Comparison of ENCODE assay signal across 13 mouse cellular contexts in the genomic region with DNA sequence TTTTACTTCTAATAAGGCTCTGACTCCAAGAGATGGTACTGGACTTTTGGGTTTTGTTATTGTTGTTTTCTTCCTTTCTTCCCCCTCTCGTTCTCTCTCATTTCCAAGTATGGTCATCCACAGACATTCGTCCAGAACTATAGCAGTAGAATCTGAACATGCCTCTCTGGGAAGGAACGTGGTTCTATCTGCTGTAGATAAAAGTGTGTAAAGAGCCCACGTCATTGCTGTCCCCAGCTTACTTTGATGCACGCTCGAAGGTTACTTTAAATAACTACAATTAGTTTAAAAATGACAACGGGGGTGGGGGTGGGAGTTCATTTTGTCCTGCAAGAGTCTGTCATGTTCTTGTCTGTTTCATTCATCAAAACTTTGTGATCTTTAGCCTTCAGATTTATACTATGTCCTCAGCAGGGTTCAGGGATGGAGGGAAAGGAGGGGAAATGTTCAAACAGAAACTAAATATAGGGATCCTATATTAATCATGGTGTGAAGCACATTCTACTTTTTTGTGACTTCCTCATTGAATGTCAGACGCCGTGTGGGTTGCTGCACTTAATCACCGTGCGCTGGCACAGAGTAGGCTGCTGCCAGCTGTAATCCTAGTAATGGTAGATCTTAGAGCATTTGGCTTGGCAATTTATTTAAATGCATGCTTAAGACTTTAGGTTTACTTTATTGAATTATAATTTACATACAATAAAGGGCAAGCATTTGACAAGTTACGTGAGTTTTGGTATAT.
DNase-seq lines count a peak whose midpoint lies in the region; ATAC-seq lines count a peak whose summit lies in the region.
"Had no signal": no experiment of that assay in that cellular context is flagged by ENCODE, and none has a peak within 500 bp of the region (broad histone marks: within the 10 kb centered on the region; RNA-seq: fewer than 3 reads in every experiment).

No protein-coding gene starts in this region.

- intact Hi-C loops in heart, postnatal 25 days (cut with DNase I): no loop called here

- ATAC-seq in heart, embryonic 13.5 days (ENCODE audit: extremely low read depth, insufficient number of reproducible peaks, low FRiP score, low TSS enrichment): no peak
- ATAC-seq in neural tube, embryonic 15.5 days (ENCODE audit: low FRiP score): no peak
- ATAC-seq: forebrain, embryonic 13.5 days had no signal

- H3K9ac ChIP-seq in heart, embryonic 13.5 days: peak overlapping the region; percentile 33; the same call in 1 of the 2 replicates
- no peak overlapping the region for H3K9ac ChIP-seq in neural tube, embryonic 15.5 days (replicated peaks)
- H3K9ac ChIP-seq: forebrain, embryonic 13.5 days; lung, embryonic 14.5 days had no signal

- H3K4me3 ChIP-seq in heart, embryonic 13.5 days: peak overlapping the region; percentile 14
- no peak overlapping the region for H3K4me3 ChIP-seq in neural tube, embryonic 15.5 days (replicated peaks)
- H3K4me3 ChIP-seq: forebrain, embryonic 13.5 days; megakaryocyte, embryonic 14.5 days had no signal

- no peak for DNase-seq in heart, postnatal 25 days (ENCODE audit: low spot score)
- peak; percentile 58 to 64 for DNase-seq in right cerebral cortex, adult 2 months (ENCODE audit: low spot score in 2 of 2)
- no peak for DNase-seq in right cerebral cortex, postnatal 4 days
- DNase-seq in layer of hippocampus, adult 9-10 months (ENCODE audit: low spot score): peak; percentile 44
- DNase-seq in telencephalon, adult 2 months (ENCODE audit: low read depth, low spot score): peak; percentile 59
- DNase-seq: adrenal gland, postnatal 10 days; cerebellum, postnatal 36 days; lung, embryonic 14.5 days had no signal

- H3K9me3 ChIP-seq in heart, embryonic 13.5 days: no peaks in the 10 kb centered on the region
- no peaks in the 10 kb centered on the region for H3K9me3 ChIP-seq in neural tube, embryonic 15.5 days (replicated peaks)
- H3K9me3 ChIP-seq: forebrain, embryonic 13.5 days; megakaryocyte, embryonic 14.5 days had no signal

- H3K4me2 ChIP-seq in heart, embryonic 13.5 days: peak overlapping the region; percentile 57
- no peak overlapping the region for H3K4me2 ChIP-seq in neural tube, embryonic 15.5 days
- H3K4me2 ChIP-seq: forebrain, embryonic 13.5 days; lung, embryonic 14.5 days had no signal

- peak overlapping the region; percentile 50 for H3K27ac ChIP-seq in heart, embryonic 13.5 days (replicated peaks)
- H3K27ac ChIP-seq in neural tube, embryonic 15.5 days (replicated peaks): no peak overlapping the region
- H3K27ac ChIP-seq: forebrain, embryonic 13.5 days; stomach, postnatal 0 days had no signal

- H3K27me3 ChIP-seq in heart, embryonic 13.5 days (replicated peaks): no peaks in the 10 kb centered on the region
- H3K27me3 ChIP-seq in neural tube, embryonic 15.5 days (replicated peaks): no peaks in the 10 kb centered on the region
- H3K27me3 ChIP-seq: forebrain, embryonic 13.5 days; megakaryocyte, embryonic 14.5 days had no signal

- H3K4me1 ChIP-seq in heart, embryonic 13.5 days: peaks cover 24% of the 10 kb centered on the region
- H3K4me1 ChIP-seq in neural tube, embryonic 15.5 days: peaks cover 5% of the 10 kb centered on the region; the same call in 1 of the 2 replicates
- H3K4me1 ChIP-seq: megakaryocyte, embryonic 14.5 days had no signal

- no peaks in the 10 kb centered on the region for H3K36me3 ChIP-seq in heart, embryonic 13.5 days
- H3K36me3 ChIP-seq in neural tube, embryonic 15.5 days: no peaks in the 10 kb centered on the region

- WGBS in heart, embryonic 13.5 days: 34% methylated on average over 12 of the region's 12 CpGs
- 76% methylated on average over 12 of the region's 12 CpGs for WGBS in neural tube, embryonic 15.5 days

Comparison
In these comparisons a context has a peak if more than half of its experiments do, and no peak if none do; other contexts are left out.
1. DNase-seq: peak in right cerebral cortex, adult 2 months (2 of 2), layer of hippocampus, adult 9-10 months (single experiment) and telencephalon, adult 2 months (single experiment); none in heart, postnatal 25 days (single experiment) and right cerebral cortex, postnatal 4 days (single experiment).